In genomic region chr12:54509903-54510302, GRCm38 (mm10) we compare ENCODE assay signal across 15 mouse cellular contexts.
DNase-seq lines count a peak whose midpoint lies in the region; ATAC-seq and TF ChIP-seq lines count a peak whose summit lies in the region.
"Had no signal": no experiment of that assay in that cellular context is flagged by ENCODE, and none has a peak within 500 bp of the region (broad histone marks: within the 10 kb centered on the region; RNA-seq: fewer than 3 reads in every experiment).

No protein-coding gene starts in this region.

- DNase-seq in hindbrain, embryonic 14.5 days (ENCODE audit: low spot score): no peak
- DNase-seq in neural tube, embryonic 11.5 days (ENCODE audit: low spot score): peak; percentile 24
- peak; percentile 16 for DNase-seq in hindbrain, postnatal 0 days (ENCODE audit: low spot score)
- no peak for DNase-seq in stomach, postnatal 0 days (ENCODE audit: low spot score)
- no peak for DNase-seq in gastrocnemius, adult 8-10 months (ENCODE audit: low spot score in 2 of 2)
- DNase-seq: layer of hippocampus, adult 9-11 months; thymus, adult 2 months had no signal

- no peak overlapping the region for H3K9ac ChIP-seq in hindbrain, embryonic 13.5 days
- no peak overlapping the region for H3K9ac ChIP-seq in hindbrain, embryonic 14.5 days
- no peak overlapping the region for H3K9ac ChIP-seq in neural tube, embryonic 11.5 days (ENCODE audit: low read length)
- no peak overlapping the region for H3K9ac ChIP-seq in neural tube, embryonic 15.5 days (replicated peaks)
- no peak overlapping the region for H3K9ac ChIP-seq in hindbrain, postnatal 0 days (replicated peaks; ENCODE audit: low read length)
- no peak overlapping the region for H3K9ac ChIP-seq in stomach, postnatal 0 days (ENCODE audit: low read length)
- H3K9ac ChIP-seq: heart, embryonic 12.5 days; liver, embryonic 15.5 days; midbrain, embryonic 13.5 days had no signal

- WGBS in hindbrain, embryonic 13.5 days: 47% methylated on average over 6 of the region's 6 CpGs
- WGBS in hindbrain, embryonic 14.5 days: 25% methylated on average over 6 of the region's 6 CpGs
- WGBS in neural tube, embryonic 11.5 days: 41% methylated on average over 6 of the region's 6 CpGs
- WGBS in neural tube, embryonic 15.5 days: 16% methylated on average over 6 of the region's 6 CpGs
- 34% methylated on average over 6 of the region's 6 CpGs for WGBS in hindbrain, postnatal 0 days
- 26% methylated on average over 6 of the region's 6 CpGs for WGBS in stomach, postnatal 0 days

- no peaks in the 10 kb centered on the region for H3K9me3 ChIP-seq in hindbrain, embryonic 13.5 days
- no peaks in the 10 kb centered on the region for H3K9me3 ChIP-seq in hindbrain, embryonic 14.5 days (ENCODE audit: control insufficient read depth, low read length)
- no peaks in the 10 kb centered on the region for H3K9me3 ChIP-seq in neural tube, embryonic 11.5 days (ENCODE audit: control insufficient read depth, low read length)
- H3K9me3 ChIP-seq in neural tube, embryonic 15.5 days (replicated peaks): no peaks in the 10 kb centered on the region
- H3K9me3 ChIP-seq in hindbrain, postnatal 0 days (ENCODE audit: low read length): no peaks in the 10 kb centered on the region
- no peaks in the 10 kb centered on the region for H3K9me3 ChIP-seq in stomach, postnatal 0 days (ENCODE audit: control insufficient read depth, low read length)
- H3K9me3 ChIP-seq: heart, embryonic 12.5 days; limb, embryonic 10.5 days; liver, embryonic 15.5 days; midbrain, embryonic 13.5 days had no signal

- peaks cover 11% of the 10 kb centered on the region for H3K4me1 ChIP-seq in hindbrain, embryonic 13.5 days (replicated peaks)
- no peaks in the 10 kb centered on the region for H3K4me1 ChIP-seq in hindbrain, embryonic 14.5 days (replicated peaks; ENCODE audit: control insufficient read depth, insufficient read depth, low read length)
- H3K4me1 ChIP-seq in neural tube, embryonic 11.5 days (ENCODE audit: control insufficient read depth, insufficient read depth, low read length): no peaks in the 10 kb centered on the region; the same call in 1 of the 2 replicates
- H3K4me1 ChIP-seq in neural tube, embryonic 15.5 days: no peaks in the 10 kb centered on the region
- no peaks in the 10 kb centered on the region for H3K4me1 ChIP-seq in hindbrain, postnatal 0 days (ENCODE audit: insufficient read depth, low read length)
- H3K4me1 ChIP-seq in stomach, postnatal 0 days (replicated peaks; ENCODE audit: control insufficient read depth, insufficient read depth): no peaks in the 10 kb centered on the region
- H3K4me1 ChIP-seq: liver, embryonic 15.5 days had no signal

- no peaks in the 10 kb centered on the region for H3K27me3 ChIP-seq in hindbrain, embryonic 13.5 days
- H3K27me3 ChIP-seq in hindbrain, embryonic 14.5 days (ENCODE audit: control insufficient read depth, insufficient read depth, low read length): no peaks in the 10 kb centered on the region
- H3K27me3 ChIP-seq in neural tube, embryonic 11.5 days (ENCODE audit: control insufficient read depth, insufficient read depth, low read length): no peaks in the 10 kb centered on the region
- no peaks in the 10 kb centered on the region for H3K27me3 ChIP-seq in neural tube, embryonic 15.5 days (replicated peaks)
- no peaks in the 10 kb centered on the region for H3K27me3 ChIP-seq in hindbrain, postnatal 0 days (ENCODE audit: insufficient read depth, low read length)
- no peaks in the 10 kb centered on the region for H3K27me3 ChIP-seq in stomach, postnatal 0 days (ENCODE audit: control insufficient read depth, insufficient read depth, low read length)
- H3K27me3 ChIP-seq: heart, embryonic 12.5 days; liver, embryonic 15.5 days; midbrain, embryonic 13.5 days had no signal

- 0 out of 2 replicates have a peak overlapping the region, but pooled peaks have one; percentile 23 for H3K27ac ChIP-seq in hindbrain, embryonic 13.5 days
- no peak overlapping the region for H3K27ac ChIP-seq in hindbrain, embryonic 14.5 days
- no peak overlapping the region for H3K27ac ChIP-seq in neural tube, embryonic 11.5 days (ENCODE audit: low read depth, low read length)
- no peak overlapping the region for H3K27ac ChIP-seq in neural tube, embryonic 15.5 days (replicated peaks)
- H3K27ac ChIP-seq in hindbrain, postnatal 0 days: no peak overlapping the region
- peak overlapping the region; percentile 81 for H3K27ac ChIP-seq in stomach, postnatal 0 days (replicated peaks)
- H3K27ac ChIP-seq: limb, embryonic 10.5 days; liver, embryonic 15.5 days; midbrain, embryonic 13.5 days had no signal

- no peak for ATAC-seq in hindbrain, embryonic 13.5 days (ENCODE audit: low FRiP score)
- no peak for ATAC-seq in hindbrain, embryonic 14.5 days (ENCODE audit: low FRiP score)
- ATAC-seq in neural tube, embryonic 11.5 days (ENCODE audit: insufficient read depth, low FRiP score, low TSS enrichment): no peak
- ATAC-seq in neural tube, embryonic 15.5 days (ENCODE audit: low FRiP score): no peak
- ATAC-seq in hindbrain, postnatal 0 days: no peak
- peak; percentile 65; the same call in 1 of the 2 replicates for ATAC-seq in stomach, postnatal 0 days (ENCODE audit: low FRiP score, low TSS enrichment)
- ATAC-seq: inflammation-experienced regulatory T-cells, adult 6 months; midbrain, embryonic 13.5 days had no signal

- H3K4me2 ChIP-seq in hindbrain, embryonic 13.5 days: no peak overlapping the region
- no peak overlapping the region for H3K4me2 ChIP-seq in hindbrain, embryonic 14.5 days (replicated peaks)
- no peak overlapping the region for H3K4me2 ChIP-seq in neural tube, embryonic 11.5 days (ENCODE audit: low read depth)
- no peak overlapping the region for H3K4me2 ChIP-seq in neural tube, embryonic 15.5 days
- no peak overlapping the region for H3K4me2 ChIP-seq in hindbrain, postnatal 0 days (ENCODE audit: low read depth, low read length)
- H3K4me2 ChIP-seq in stomach, postnatal 0 days (replicated peaks; ENCODE audit: low read depth): no peak overlapping the region
- H3K4me2 ChIP-seq: heart, embryonic 12.5 days; liver, embryonic 15.5 days; midbrain, embryonic 13.5 days had no signal

- H3K36me3 ChIP-seq in hindbrain, embryonic 13.5 days: no peaks in the 10 kb centered on the region
- no peaks in the 10 kb centered on the region for H3K36me3 ChIP-seq in hindbrain, embryonic 14.5 days (replicated peaks; ENCODE audit: control insufficient read depth, insufficient read depth)
- H3K36me3 ChIP-seq in neural tube, embryonic 11.5 days (ENCODE audit: control insufficient read depth, insufficient read depth, low read length): no peaks in the 10 kb centered on the region
- H3K36me3 ChIP-seq in neural tube, embryonic 15.5 days: no peaks in the 10 kb centered on the region
- no peaks in the 10 kb centered on the region for H3K36me3 ChIP-seq in hindbrain, postnatal 0 days (ENCODE audit: insufficient read depth, low read length)
- H3K36me3 ChIP-seq in stomach, postnatal 0 days (ENCODE audit: control insufficient read depth, insufficient read depth, low read length): no peaks in the 10 kb centered on the region
- H3K36me3 ChIP-seq: heart, embryonic 12.5 days; limb, embryonic 10.5 days; liver, embryonic 15.5 days; midbrain, embryonic 13.5 days had no signal

- H3K4me3 ChIP-seq in hindbrain, embryonic 13.5 days: no peak overlapping the region
- H3K4me3 ChIP-seq in hindbrain, embryonic 14.5 days (replicated peaks; ENCODE audit: low read length): no peak overlapping the region
- no peak overlapping the region for H3K4me3 ChIP-seq in neural tube, embryonic 11.5 days (ENCODE audit: low read depth, low read length)
- no peak overlapping the region for H3K4me3 ChIP-seq in neural tube, embryonic 15.5 days (replicated peaks)
- H3K4me3 ChIP-seq in hindbrain, postnatal 0 days (ENCODE audit: low read length): no peak overlapping the region
- H3K4me3 ChIP-seq in stomach, postnatal 0 days (ENCODE audit: low read depth, low read length): no peak overlapping the region
- H3K4me3 ChIP-seq: erythroblast, embryonic 14.5 days; heart, embryonic 12.5 days; limb, embryonic 10.5 days; liver, embryonic 15.5 days; midbrain, embryonic 13.5 days had no signal

- TF ChIP-seq EP300 in stomach, postnatal 0 days (optimal IDR thresholded peaks at IDR 0.05): no peak

- no peak for TF ChIP-seq CTCF in hindbrain, postnatal 0 days (IDR thresholded peaks at IDR 0.05; ENCODE audit: low read depth)
- no peak for TF ChIP-seq CTCF in stomach, postnatal 0 days (IDR thresholded peaks at IDR 0.05; ENCODE audit: low read depth)

Comparison
In these comparisons a context has a peak if more than half of its experiments do, and no peak if none do; other contexts are left out.
1. H3K27ac ChIP-seq: peak in hindbrain, embryonic 13.5 days (single experiment) and stomach, postnatal 0 days (single experiment); none in hindbrain, embryonic 14.5 days (single experiment), neural tube, embryonic 11.5 days (single experiment), neural tube, embryonic 15.5 days (single experiment) and hindbrain, postnatal 0 days (single experiment).
2. DNase-seq: peak in neural tube, embryonic 11.5 days (single experiment) and hindbrain, postnatal 0 days (single experiment); none in hindbrain, embryonic 14.5 days (single experiment), stomach, postnatal 0 days (single experiment) and gastrocnemius, adult 8-10 months (0 of 2).